Mouse (Mus musculus) kidney, embryonic 14.5 days (tissue): Measurements from ENCODE around the gene Cdnf. TPM values are rescaled to one million over a fixed set of nuclear protein-coding genes. Genes with fewer than 3 reads are reported as not detected.
A peak's percentile ranks its signal among the peaks of the same experiment; 100 is the strongest.

Experiments
- ATAC-seq: fragments of 200-750 bp; cut with Nextera tagmentation; 2 replicates; pipeline ENCODE4 v1.8.0; 2017; ENCODE audit warnings: moderate number of reproducible peaks, mild to moderate bottlenecking, moderate TSS enrichment, moderate library complexity; ENCODE audit not compliant: low FRiP score, low TSS enrichment
- H3K27ac ChIP-seq: fragments of 300-500 bp; sonication (generic); 2 replicates; pipeline ENCODE4 v1.5.1; 2014; ENCODE audit warnings: low read depth, mild to moderate bottlenecking, low read length, moderate library complexity, mixed read lengths
- H3K27me3 ChIP-seq: fragments of 300-500 bp; sonication (generic); 2 replicates; pipeline ENCODE4 v1.6.1; 2014; ENCODE audit warnings: mild to moderate bottlenecking, low read length; ENCODE audit not compliant: control insufficient read depth, insufficient read depth
- H3K36me3 ChIP-seq: fragments of 300-500 bp; sonication (generic); 2 replicates; pipeline ENCODE4 v1.6.1; 2014; ENCODE audit warnings: low read length, mixed read lengths; ENCODE audit not compliant: control insufficient read depth, insufficient read depth
- H3K4me1 ChIP-seq: fragments of 300-500 bp; sonication (generic); 2 replicates; pipeline ENCODE4 v1.6.1; 2014; ENCODE audit warnings: low read length, mixed read lengths; ENCODE audit not compliant: control insufficient read depth, insufficient read depth
- H3K4me2 ChIP-seq: fragments of 300-500 bp; sonication (generic); replicated peaks from 2 replicates; pipeline ENCODE4 v1.6.1; 2014; ENCODE audit warnings: low read depth, mild to moderate bottlenecking, low read length
- H3K4me3 ChIP-seq: fragments of 300-500 bp; sonication (generic); 2 replicates; pipeline ENCODE4 v1.5.1; 2014; ENCODE audit warnings: mild to moderate bottlenecking, low read length
- H3K9ac ChIP-seq: fragments of 300-500 bp; sonication (generic); 2 replicates; pipeline ENCODE4 v1.6.1; 2014; ENCODE audit warnings: low read depth, mild to moderate bottlenecking, low read length, moderate library complexity
- H3K9me3 ChIP-seq: fragments of 300-500 bp; sonication (generic); 2 replicates; pipeline ENCODE4 v1.6.1; 2016; ENCODE audit warnings: low read length; ENCODE audit not compliant: control insufficient read depth
- WGBS: fragments of 180-500 bp; shearing (Covaris S2); extraction: QIAGEN DNeasy Blood & Tissue Kit; methylation state at CpG from one replicate; pipeline ENCODE4 v1.1.7; 2014; 5-methylcytosine and 5-hydroxymethylcytosine counted together
- polyA plus RNA-seq: library from polyadenylated mRNA; unstranded; fragments of >200 nt; fragmentation: Nextera tagmentation; extraction: Ambion mirVana; gene quantifications from 2 replicates; pipeline ENCODE4 v1.2.1, GENCODE M21; 2014

Gene Cdnf
- polyA plus RNA-seq: 0.23 TPM in 1 of 2 replicates, not detected in the other

- H3K36me3 ChIP-seq: peaks cover 24% of the 10 kb centered on the region
- peak within 1 kb of the TSS; percentile 89 for H3K4me3 ChIP-seq
- peak within 1 kb of the TSS; percentile 88 for H3K9ac ChIP-seq
- H3K4me1 ChIP-seq: peaks cover 9% of the 10 kb centered on the region
- peak within 1 kb of the TSS; percentile 79 for H3K4me2 ChIP-seq
- no peaks in the 10 kb centered on the region for H3K9me3 ChIP-seq
- peak; percentile 100 for ATAC-seq
- 1% methylated on average over 60 of the region's 60 CpGs for WGBS
- H3K27me3 ChIP-seq: no peaks in the 10 kb centered on the region
- H3K27ac ChIP-seq: peak within 1 kb of the TSS; percentile 82
Measured at GRCm38 (mm10) chr2:3512552-3513454, at the start of gene Cdnf, which contains the start of the genes Gm45902 and Hspa14. Gene Cdnf (plus strand): TSS chr2:3513030. Gene Gm45902 (minus strand): TSS chr2:3512790. Gene Hspa14 (minus strand): TSS chr2:3512814.

DNA sequence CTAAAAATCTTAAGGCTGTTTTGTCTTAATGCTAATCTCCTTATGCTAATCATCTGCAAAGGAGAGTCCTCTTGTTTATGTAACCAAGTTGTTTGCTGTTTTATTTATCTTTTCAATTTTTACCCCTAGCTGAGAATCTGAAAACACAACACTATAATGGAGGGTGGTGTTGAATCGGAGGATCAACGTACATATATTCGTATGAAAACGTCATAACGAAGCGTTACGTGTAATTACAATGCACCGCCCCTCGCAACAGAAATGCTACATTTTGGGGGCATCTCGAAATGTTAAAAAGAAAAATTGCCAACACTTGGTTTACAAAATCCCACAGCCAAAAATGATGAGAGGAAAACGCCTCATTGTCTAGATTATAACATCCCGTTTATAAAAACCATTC, 38.9 kb upstream of the Cdnf start:
- Histone ChIP-seq H3K9ac (peak overlapping the region; percentile 85), H3K4me3 (peak overlapping the region; percentile 95), H3K4me2 (peak overlapping the region; percentile 68), H3K36me3 (peaks cover 8% of the 10 kb centered on the region), H3K27me3 (no peaks in the 10 kb centered on the region), H3K9me3 (no peaks in the 10 kb centered on the region), H3K27ac (peak overlapping the region; percentile 95), H3K4me1 (0 out of 2 replicates have a peak, but pooled peaks cover 3% of the 10 kb centered on the region)
- ATAC-seq: no peak
- 0% methylated on average over 12 of the region's 12 CpGs for WGBS

DNA sequence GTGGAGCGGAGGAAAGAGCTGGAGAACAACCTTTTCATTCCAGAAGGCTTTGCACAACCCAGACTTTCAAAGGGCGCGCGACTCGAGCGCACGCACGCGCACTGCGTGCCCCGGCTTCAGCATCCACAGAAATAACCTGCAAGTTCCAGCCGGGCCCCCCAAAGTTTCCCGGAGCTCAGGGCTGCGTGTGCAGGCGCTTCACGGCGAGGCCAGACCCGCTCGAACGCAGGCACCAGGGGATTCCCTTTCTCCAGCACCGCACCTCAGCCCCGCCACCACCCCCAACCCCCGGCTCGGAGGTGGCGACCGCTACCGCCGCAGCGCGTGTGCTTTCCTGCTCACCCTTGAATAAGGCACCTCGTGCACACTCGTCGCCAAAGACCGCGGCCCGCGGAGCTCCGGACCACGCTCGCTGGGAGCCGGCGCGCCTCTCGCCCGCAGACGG, 38.4 kb upstream of the Cdnf start:
- Histone ChIP-seq H3K4me1 (0 out of 2 replicates have a peak, but pooled peaks cover 3% of the 10 kb centered on the region), H3K9me3 (no peaks in the 10 kb centered on the region), H3K4me3 (peak overlapping the region; percentile 95), H3K36me3 (peaks cover 8% of the 10 kb centered on the region), H3K27me3 (no peaks in the 10 kb centered on the region), H3K4me2 (peak overlapping the region; percentile 68), H3K27ac (peak overlapping the region; percentile 95), H3K9ac (peak overlapping the region; percentile 85)
- ATAC-seq: peak; percentile 84
- 1% methylated on average over 46 of the region's 46 CpGs for WGBS

DNA sequence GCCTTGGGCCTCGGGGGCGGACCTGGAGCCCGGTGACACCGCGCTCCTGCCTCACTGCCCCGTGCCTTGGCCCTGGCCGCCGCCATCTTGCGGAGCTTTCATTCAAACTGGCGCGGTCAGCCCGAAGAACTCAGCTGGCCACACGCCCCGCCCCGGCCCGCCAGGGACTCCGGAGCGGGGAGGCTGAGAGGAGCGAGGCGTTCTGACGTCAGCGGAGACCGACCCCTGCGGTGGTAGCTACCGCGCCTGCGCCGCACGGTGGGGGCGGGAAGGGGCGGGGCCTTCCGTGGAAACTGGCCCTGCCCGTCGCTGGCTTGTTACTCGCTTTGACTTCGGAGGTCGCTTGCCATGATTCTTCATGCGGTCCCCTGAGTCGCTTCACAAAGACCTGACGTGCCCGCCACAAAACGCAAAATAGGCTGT, 38.0 kb upstream of the Cdnf start, which contains the start of gene Suv39h2:
Gene Suv39h2 (minus strand): TSS at position 171 of the 423 bp plus-strand sequence.
- WGBS: under 1% methylated on average over 42 of the region's 42 CpGs
- Histone ChIP-seq H3K4me3 (peak within 1 kb of the TSS; percentile 95), H3K27ac (peak within 1 kb of the TSS; percentile 95), H3K4me1 (0 out of 2 replicates have a peak, but pooled peaks cover 3% of the 10 kb centered on the region), H3K27me3 (no peaks in the 10 kb centered on the region), H3K9me3 (no peaks in the 10 kb centered on the region), H3K36me3 (peaks cover 6% of the 10 kb centered on the region), H3K4me2 (peak within 1 kb of the TSS; percentile 68), H3K9ac (peak within 1 kb of the TSS; percentile 85)
- peak; percentile 99 for ATAC-seq

GRCm38 (mm10) chr2:3475746-3476251, 37.0 kb upstream of the Cdnf start:
- Histone ChIP-seq H3K36me3 (no peaks in the 10 kb centered on the region), H3K4me2 (peak overlapping the region; percentile 68), H3K9me3 (no peaks in the 10 kb centered on the region), H3K27me3 (no peaks in the 10 kb centered on the region), H3K4me1 (0 out of 2 replicates have a peak, but pooled peaks cover 3% of the 10 kb centered on the region), H3K27ac (no peak overlapping the region), H3K4me3 (peak overlapping the region; percentile 95; the same call in 1 of the 2 replicates), H3K9ac (no peak overlapping the region)
- ATAC-seq: no peak
- WGBS: 41% methylated on average over 3 of the region's 3 CpGs

- Histone ChIP-seq H3K27me3 (no peaks in the 10 kb centered on the region), H3K27ac (no peak overlapping the region), H3K4me3 (no peak overlapping the region), H3K36me3 (no peaks in the 10 kb centered on the region), H3K9ac (no peak overlapping the region), H3K9me3 (no peaks in the 10 kb centered on the region), H3K4me2 (no peak overlapping the region), H3K4me1 (0 out of 2 replicates have a peak, but pooled peaks cover 3% of the 10 kb centered on the region)
- WGBS: 86% methylated on average over 3 of the region's 3 CpGs
- ATAC-seq: no peak
Measured at GRCm38 (mm10) chr2:3480239-3480638, 32.6 kb upstream of the Cdnf start.

- 91% methylated on average over 3 of the region's 3 CpGs for WGBS
- Histone ChIP-seq H3K36me3 (peaks cover 49% of the 10 kb centered on the region), H3K27me3 (no peaks in the 10 kb centered on the region), H3K4me1 (no peaks in the 10 kb centered on the region), H3K27ac (no peak overlapping the region), H3K4me2 (no peak overlapping the region), H3K9me3 (no peaks in the 10 kb centered on the region), H3K4me3 (no peak overlapping the region), H3K9ac (no peak overlapping the region)
- ATAC-seq: no peak
Measured at GRCm38 (mm10) chr2:3489816-3490215, 23.0 kb upstream of the Cdnf start.

GRCm38 (mm10) chr2:3493833-3494409, 18.9 kb upstream of the Cdnf start:
- no peak overlapping the region for H3K4me2 ChIP-seq
- no peaks in the 10 kb centered on the region for H3K4me1 ChIP-seq
- 92% methylated on average over 3 of the region's 3 CpGs for WGBS
- H3K27ac ChIP-seq: no peak overlapping the region
- H3K4me3 ChIP-seq: no peak overlapping the region
- ATAC-seq: no peak
- peaks cover 79% of the 10 kb centered on the region for H3K36me3 ChIP-seq
- H3K9me3 ChIP-seq: no peaks in the 10 kb centered on the region
- H3K27me3 ChIP-seq: no peaks in the 10 kb centered on the region
- no peak overlapping the region for H3K9ac ChIP-seq
